Mouse (Mus musculus): ENCODE results near the gene Tmem214.

DNA sequence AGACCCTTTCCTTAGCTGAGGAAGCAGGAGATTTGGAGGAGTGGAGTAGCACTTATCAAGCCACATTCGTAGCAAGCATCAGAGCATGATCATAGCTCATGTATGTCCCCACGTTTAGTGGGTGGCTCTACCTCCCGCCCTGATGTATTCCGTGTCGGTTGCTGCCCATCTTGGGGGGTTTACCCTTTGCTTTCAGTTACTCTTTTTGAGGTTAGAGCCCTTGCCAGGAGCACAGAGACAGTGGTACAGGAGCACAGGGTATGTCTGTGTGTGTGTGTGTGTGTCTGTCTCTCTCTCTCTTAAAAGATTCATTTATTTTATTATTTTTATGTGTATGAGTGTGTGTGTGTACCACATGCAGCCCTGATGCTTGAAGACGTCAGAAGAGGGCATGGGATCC lies 55.3 kb downstream of the Tmem214 start:
- TF ChIP-seq POLR2A (IDR thresholded peaks at IDR 0.05; ENCODE audit: control insufficient read depth, extremely low read depth, insufficient read depth, low read length, poor library complexity) (no peak), CTCF (IDR thresholded peaks at IDR 0.05; ENCODE audit: borderline replicate concordance, control insufficient read depth, extremely low read depth, insufficient read depth, low read length, poor library complexity) (no peak)
